Mouse (Mus musculus) erythroblast, embryonic 14.5 days (primary cell): ENCODE data around the gene Ifitm1. TPM values are rescaled to one million over a fixed set of nuclear protein-coding genes. Genes with fewer than 3 reads are reported as not detected.

Experiments
- H3K27me3 ChIP-seq: 2 replicates; pipeline ENCODE4 v1.6.1; 2012; ENCODE audit warnings: inconsistent platforms; ENCODE audit not compliant: control insufficient read depth
- H3K36me3 ChIP-seq: 2 replicates; pipeline ENCODE4 v1.6.1; 2012; ENCODE audit warnings: mild to moderate bottlenecking, inconsistent platforms; ENCODE audit not compliant: control insufficient read depth
- H3K4me1 ChIP-seq: 2 replicates; pipeline ENCODE4 v1.6.1; 2012; ENCODE audit warnings: inconsistent platforms; ENCODE audit not compliant: control insufficient read depth
- H3K4me3 ChIP-seq: replicated peaks from 2 replicates; pipeline ENCODE3; 2012; ENCODE audit warnings: moderate library complexity, mild to moderate bottlenecking, inconsistent platforms
- H3K9me3 ChIP-seq: 2 replicates; pipeline ENCODE4 v1.6.1; 2012; ENCODE audit warnings: low read length, inconsistent platforms, mixed read lengths; ENCODE audit not compliant: control insufficient read depth
- GATA1 ChIP-seq: IDR thresholded peaks from 2 replicates; pipeline ENCODE4 v1.6.1; 2012; ENCODE audit warnings: low read length, inconsistent platforms, mixed read lengths
- TAL1 ChIP-seq: IDR thresholded peaks from 3 replicates; pipeline ENCODE4 v1.6.1; 2012; ENCODE audit warnings: low read length, inconsistent platforms, mixed read lengths
- polyA plus RNA-seq: library from polyadenylated mRNA; stranded (reverse); fragments of >175 nt; gene quantifications from 2 replicates; pipeline ENCODE4 v1.2.3, GENCODE M21; 2012

The Ifitm1 gene
- polyA plus RNA-seq, 1 experiment, result 0.05 TPM

GRCm38 (mm10) chr7:140946980-140947379 is 20.0 kb upstream of the Ifitm1 start:
- Histone ChIP-seq H3K4me3 (no peak overlapping the region), H3K9me3 (no peaks in the 10 kb centered on the region), H3K4me1 (peaks cover 5% of the 10 kb centered on the region), H3K27me3 (no peaks in the 10 kb centered on the region), H3K36me3 (peaks cover 36% of the 10 kb centered on the region; the same call in 1 of the 2 replicates)
- no peak for TF ChIP-seq TAL1
- no peak for TF ChIP-seq GATA1

DNA sequence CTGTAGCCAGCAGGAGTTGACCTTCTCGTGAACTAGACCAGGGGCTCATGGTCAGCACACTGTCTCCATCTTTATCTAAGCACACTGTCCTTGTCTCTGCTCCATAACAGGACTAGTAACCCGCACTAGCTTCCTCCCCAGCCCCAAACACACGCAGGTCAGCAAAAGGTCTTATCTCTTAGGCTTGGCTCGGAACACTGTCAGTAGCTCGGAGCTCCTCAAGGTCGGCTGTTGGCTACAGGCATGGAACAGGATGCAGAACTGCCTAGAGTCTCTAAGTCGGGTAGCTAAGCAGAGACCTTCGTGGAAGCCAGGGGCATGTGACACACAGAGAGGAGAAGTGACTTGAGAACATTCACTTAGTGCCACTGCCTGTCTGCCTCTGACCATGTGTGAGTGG is 18.9 kb upstream of the Ifitm1 start:
- peaks cover 42% of the 10 kb centered on the region; the same call in 1 of the 2 replicates for H3K36me3 ChIP-seq
- no peak overlapping the region for H3K4me3 ChIP-seq
- no peaks in the 10 kb centered on the region for H3K27me3 ChIP-seq
- no peaks in the 10 kb centered on the region; the same call in 1 of the 2 replicates for H3K4me1 ChIP-seq
- TF ChIP-seq GATA1 (no peak), TAL1 (no peak)
- H3K9me3 ChIP-seq, result no peaks in the 10 kb centered on the region

GRCm38 (mm10) chr7:140949255-140949654 is 17.8 kb upstream of the Ifitm1 start:
- H3K27me3 ChIP-seq, result no peaks in the 10 kb centered on the region
- no peak overlapping the region for H3K4me3 ChIP-seq
- no peaks in the 10 kb centered on the region for H3K9me3 ChIP-seq
- TF ChIP-seq GATA1, result no peak
- no peak for TF ChIP-seq TAL1
- peaks cover 42% of the 10 kb centered on the region; the same call in 1 of the 2 replicates for H3K36me3 ChIP-seq
- H3K4me1 ChIP-seq, result peaks cover 3% of the 10 kb centered on the region

- TF ChIP-seq TAL1, result no peak
- no peaks in the 10 kb centered on the region for H3K9me3 ChIP-seq
- peaks cover 38% of the 10 kb centered on the region; the same call in 1 of the 2 replicates for H3K36me3 ChIP-seq
- no peaks in the 10 kb centered on the region for H3K27me3 ChIP-seq
- H3K4me3 ChIP-seq, result no peak within 1 kb of the TSS
- peaks cover 9% of the 10 kb centered on the region for H3K4me1 ChIP-seq
These were observed 17.0 kb upstream of the Ifitm1 start, which contains the start of gene Ifitm5 for GRCm38 (mm10) chr7:140949824-140950530. Gene Ifitm5 (minus strand): TSS chr7:140950291.

DNA sequence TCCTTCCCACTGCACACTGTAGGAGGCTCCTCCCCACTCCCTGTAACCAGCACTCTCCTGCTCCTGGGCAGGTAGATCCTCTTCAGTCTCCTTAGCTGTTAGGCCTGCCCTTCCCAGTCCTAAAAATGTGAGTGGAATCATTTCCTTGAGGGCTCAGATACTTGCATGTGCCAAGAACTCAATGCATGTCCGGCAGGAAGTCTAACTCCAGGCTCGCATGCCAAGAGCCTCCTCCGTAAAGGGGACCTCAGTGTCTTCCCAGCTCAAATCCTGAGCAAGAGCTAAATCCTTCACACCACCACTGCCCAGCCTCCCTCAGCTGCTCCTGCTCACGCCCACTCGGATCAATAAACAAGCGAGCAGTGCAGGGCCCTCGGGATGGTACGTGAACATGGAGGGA is 16.0 kb upstream of the Ifitm1 start:
- TF ChIP-seq GATA1, result no peak
- no peak for TF ChIP-seq TAL1
- Histone ChIP-seq H3K27me3 (no peaks in the 10 kb centered on the region), H3K4me1 (peaks cover 16% of the 10 kb centered on the region), H3K9me3 (no peaks in the 10 kb centered on the region), H3K4me3 (no peak overlapping the region), H3K36me3 (peaks cover 31% of the 10 kb centered on the region; the same call in 1 of the 2 replicates)

DNA sequence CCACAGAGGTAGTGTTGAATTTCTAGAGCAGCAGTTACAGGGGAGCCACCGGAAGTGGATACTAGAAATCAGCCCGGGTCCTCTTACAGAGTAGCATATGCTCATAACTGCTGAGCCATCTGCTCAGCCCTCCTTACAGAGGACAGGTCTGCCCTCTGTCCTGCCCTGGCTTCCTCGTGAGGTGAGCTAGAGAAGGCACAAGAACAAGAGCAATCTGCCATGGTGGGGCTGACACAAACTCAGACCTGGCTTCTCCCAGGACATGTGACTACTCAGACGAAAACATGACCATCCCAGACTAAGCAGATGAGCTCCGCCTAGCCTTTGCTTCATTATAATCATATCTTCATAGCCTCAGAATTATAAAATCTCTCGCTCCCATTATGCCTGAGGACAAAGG is 15.3 kb upstream of the Ifitm1 start:
- Histone ChIP-seq H3K36me3 (peaks cover 29% of the 10 kb centered on the region; the same call in 1 of the 2 replicates), H3K4me3 (no peak overlapping the region), H3K9me3 (no peaks in the 10 kb centered on the region), H3K27me3 (no peaks in the 10 kb centered on the region), H3K4me1 (peaks cover 19% of the 10 kb centered on the region)
- TF ChIP-seq GATA1, result no peak
- TF ChIP-seq TAL1, result no peak

DNA sequence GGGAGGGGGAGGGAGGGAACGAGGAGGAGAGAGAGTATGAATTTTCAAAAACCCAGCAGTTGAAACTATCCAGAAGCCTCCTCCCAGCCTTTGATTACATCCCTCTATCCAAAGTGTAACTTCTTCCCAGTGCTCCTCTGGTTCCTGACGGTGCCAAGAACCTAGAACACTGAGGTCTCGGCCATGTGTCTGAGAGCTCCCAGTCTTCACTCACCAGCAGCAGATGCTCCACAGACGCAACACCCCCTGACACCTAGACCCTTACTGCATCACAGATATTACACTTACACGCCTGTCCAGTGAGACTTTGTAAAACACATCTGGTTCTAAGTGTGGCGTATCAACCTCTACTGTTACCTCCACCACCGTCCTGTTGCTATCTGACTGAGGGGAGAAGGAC is 14.6 kb upstream of the Ifitm1 start:
- H3K4me1 ChIP-seq, result peaks cover 19% of the 10 kb centered on the region
- H3K9me3 ChIP-seq, result no peaks in the 10 kb centered on the region
- H3K36me3 ChIP-seq, result peaks cover 26% of the 10 kb centered on the region; the same call in 1 of the 2 replicates
- no peak overlapping the region for H3K4me3 ChIP-seq
- no peaks in the 10 kb centered on the region for H3K27me3 ChIP-seq
- TF ChIP-seq GATA1 (no peak), TAL1 (no peak)

DNA sequence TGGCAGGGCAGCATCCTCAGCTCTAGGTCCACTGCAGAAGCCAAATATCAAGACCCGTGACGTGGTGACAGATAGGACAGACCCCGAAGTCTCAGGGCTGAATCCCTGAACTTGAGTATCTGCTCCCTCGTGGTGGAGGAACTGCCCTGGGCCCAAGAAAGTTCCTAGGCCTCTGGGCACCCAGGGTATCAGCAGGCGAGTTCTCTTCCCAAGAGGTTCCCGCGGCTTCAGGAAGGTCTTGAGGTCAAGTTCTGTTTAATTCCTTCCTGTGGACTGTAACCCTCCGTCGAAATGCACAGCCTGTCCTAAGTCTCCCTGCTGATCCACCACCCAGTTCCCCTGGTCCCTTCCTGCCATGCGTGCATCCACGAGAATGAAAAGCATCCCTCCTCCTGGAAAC is 13.9 kb upstream of the Ifitm1 start:
- H3K4me1 ChIP-seq, result peaks cover 19% of the 10 kb centered on the region

DNA sequence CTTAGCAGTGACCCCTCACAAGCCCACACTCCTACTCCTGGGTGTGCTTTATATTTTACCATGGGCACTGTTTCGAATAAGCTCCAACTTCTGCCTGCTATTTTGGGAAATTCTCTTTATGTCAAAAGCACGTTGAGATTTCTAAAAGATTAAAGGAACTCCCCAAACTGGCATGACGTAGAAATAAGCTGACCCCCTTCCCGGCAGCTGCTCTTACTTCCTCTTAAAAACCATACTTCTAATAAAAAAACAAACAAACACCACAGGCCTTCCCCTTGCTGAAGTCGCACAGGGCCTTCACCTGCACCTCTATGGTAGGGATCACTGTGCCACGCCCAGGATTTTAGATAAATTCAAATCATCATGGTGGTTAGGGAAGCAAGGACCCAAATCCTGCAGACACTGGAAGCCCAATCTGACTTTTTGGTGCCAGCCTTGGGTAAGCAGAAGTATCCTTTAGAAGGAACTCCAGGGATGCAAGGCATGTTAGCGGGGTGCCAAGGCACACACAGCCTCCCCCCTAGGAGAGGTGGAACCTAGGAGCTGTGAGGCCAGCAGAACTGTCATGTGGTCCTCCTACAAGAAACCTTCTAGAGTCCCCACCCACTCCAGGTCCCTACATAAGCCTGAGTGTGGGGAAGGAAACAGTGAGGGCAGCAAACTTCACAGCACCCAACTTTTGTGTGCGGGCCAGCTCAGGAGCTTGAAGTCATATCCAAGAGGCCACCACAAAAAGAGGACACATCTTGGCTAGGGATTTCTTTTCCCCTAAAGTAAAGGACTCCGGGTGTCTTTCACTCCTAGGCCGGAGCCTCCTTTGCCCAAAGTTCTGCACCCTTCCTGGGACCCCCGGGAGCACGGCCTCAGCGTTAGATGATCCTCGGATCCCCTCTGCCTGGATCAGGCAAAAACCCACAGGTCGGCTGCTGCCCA is 13.0 kb upstream of the Ifitm1 start:
- peak overlapping the region; percentile 21 for H3K4me3 ChIP-seq
- no peak for TF ChIP-seq TAL1
- no peak for TF ChIP-seq GATA1
- peaks cover 11% of the 10 kb centered on the region; the same call in 1 of the 2 replicates for H3K36me3 ChIP-seq
- H3K9me3 ChIP-seq, result no peaks in the 10 kb centered on the region
- peaks cover 19% of the 10 kb centered on the region for H3K4me1 ChIP-seq
- no peaks in the 10 kb centered on the region for H3K27me3 ChIP-seq

More for the DNA sequence above, 13.9 kb upstream of the Ifitm1 start:
- Histone ChIP-seq H3K27me3 (no peaks in the 10 kb centered on the region), H3K4me3 (no peak overlapping the region), H3K36me3 (peaks cover 19% of the 10 kb centered on the region; the same call in 1 of the 2 replicates), H3K9me3 (no peaks in the 10 kb centered on the region)
- TF ChIP-seq TAL1, result no peak
- no peak for TF ChIP-seq GATA1
